Mouse (Mus musculus) layer of hippocampus, adult 9-11 months (tissue): ENCODE measurements around the gene Tgoln1.

Experiments
- DNase-seq: peaks from one replicate; pipeline ENCODE4 v3.0.0; 2022

The Tgoln1 gene

DNA sequence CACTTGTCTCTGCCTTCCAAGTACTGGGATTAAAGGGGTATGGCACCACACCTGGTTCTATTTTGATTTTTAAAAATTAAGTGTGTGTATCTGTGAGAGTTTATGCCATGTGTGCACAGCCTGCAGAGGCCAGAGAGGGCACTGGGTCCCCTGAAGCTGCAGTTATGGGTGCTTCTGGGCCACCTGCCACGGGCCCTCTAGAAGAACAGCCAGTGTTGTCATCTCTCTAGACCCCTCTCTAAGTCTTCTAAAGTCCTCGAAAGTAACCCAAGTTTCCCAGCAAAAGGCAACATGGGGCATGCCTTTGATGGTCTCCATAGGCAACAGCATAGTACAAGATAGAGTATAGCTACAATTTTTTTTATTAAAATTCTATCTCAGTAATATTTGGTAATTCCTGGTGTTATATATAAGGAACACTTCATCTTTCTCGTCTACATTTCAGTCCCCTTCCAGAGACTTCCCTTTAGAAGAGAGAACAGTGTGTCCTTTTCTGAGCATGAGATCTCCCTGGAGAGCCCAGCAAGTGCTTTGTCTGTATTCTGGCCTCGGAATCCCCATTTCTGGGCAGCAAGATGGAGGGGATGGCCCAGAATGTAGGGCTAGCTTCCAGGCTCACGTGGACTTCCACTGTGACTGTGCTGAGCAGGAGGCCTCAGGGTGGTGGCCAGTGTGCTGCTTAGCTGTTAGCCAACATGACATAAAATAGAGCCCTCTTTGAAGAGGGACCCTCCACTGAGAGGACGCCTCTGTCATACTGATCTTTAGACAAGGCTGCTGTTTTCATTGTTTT lies 23.6 kb downstream of the Tgoln1 start:
- peak; percentile 52 for DNase-seq

GRCm38 (mm10) chr6:72590111-72590510 lies 26.7 kb downstream of the Tgoln1 start:
- no peak for DNase-seq

GRCm38 (mm10) chr6:72588307-72588706 lies 28.5 kb downstream of the Tgoln1 start:
- no peak for DNase-seq

DNA sequence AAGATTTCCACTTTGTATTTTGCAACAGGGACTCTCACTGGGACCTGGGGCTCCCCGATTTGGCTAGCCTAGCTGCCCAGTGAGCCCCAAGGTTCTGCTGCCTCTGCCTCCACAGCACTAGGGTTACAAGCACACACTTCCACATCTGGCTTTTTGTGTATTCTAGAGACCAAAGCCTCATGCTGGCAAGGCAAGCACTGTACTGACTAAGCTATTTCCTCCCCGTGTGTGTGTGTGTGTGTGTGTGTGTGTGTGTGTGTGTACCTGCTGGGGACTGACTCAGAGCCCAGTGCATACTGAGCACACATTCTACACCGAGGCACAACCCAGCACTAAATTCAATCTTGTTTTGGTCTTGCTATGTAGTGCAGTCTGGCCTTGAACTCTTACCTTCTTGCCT lies 30.1 kb downstream of the Tgoln1 start:
- DNase-seq: no peak

DNA sequence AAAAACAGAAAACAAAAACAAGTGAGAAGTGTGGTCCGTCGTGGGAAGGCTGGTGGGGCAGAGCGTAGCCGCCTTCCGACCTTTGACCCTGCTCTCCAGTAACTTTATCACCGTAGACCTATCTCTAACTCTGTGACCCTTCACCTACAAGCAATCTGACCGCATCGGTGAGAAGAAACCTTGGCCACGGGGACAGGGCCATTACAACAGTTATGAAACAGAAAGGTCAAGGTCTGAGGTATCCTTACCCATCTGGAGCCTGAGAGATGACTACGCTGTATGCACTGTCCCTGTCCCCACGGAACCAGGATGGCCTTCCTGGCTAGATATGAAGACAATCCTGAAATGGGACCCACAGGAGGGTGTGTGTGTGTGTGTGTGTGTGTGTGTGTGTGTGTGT lies 32.6 kb downstream of the Tgoln1 start:
- DNase-seq: no peak

DNA sequence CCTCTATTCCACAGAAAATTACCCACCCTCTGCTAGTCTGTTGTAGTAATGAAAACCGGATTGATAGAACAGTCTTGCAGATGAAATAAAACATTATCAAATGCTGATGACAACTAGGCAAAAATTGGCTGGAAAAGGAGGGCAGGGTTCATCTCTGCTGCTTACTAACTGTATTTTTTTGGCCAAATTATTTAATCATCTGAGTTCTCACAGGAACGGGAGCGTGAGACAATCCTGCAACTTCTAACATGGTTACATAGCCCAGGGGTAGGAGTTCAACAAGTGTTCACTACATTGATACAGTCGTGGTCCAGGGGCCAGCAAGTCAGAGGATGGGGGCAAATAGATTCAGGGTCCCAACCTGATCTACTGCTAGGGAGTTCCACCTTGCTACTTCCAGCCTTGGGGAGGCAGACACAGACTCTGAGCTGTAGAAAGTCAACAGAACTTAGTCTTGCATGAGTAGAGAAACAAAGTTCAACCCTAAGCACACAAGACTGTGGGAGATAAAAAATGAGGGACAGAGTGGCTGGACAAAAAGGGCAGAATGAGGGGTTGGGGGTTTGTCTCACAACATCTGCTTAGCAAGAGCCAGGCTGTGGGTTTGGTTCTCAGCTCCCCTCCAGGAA lies 33.5 kb downstream of the Tgoln1 start:
- no peak for DNase-seq

DNA sequence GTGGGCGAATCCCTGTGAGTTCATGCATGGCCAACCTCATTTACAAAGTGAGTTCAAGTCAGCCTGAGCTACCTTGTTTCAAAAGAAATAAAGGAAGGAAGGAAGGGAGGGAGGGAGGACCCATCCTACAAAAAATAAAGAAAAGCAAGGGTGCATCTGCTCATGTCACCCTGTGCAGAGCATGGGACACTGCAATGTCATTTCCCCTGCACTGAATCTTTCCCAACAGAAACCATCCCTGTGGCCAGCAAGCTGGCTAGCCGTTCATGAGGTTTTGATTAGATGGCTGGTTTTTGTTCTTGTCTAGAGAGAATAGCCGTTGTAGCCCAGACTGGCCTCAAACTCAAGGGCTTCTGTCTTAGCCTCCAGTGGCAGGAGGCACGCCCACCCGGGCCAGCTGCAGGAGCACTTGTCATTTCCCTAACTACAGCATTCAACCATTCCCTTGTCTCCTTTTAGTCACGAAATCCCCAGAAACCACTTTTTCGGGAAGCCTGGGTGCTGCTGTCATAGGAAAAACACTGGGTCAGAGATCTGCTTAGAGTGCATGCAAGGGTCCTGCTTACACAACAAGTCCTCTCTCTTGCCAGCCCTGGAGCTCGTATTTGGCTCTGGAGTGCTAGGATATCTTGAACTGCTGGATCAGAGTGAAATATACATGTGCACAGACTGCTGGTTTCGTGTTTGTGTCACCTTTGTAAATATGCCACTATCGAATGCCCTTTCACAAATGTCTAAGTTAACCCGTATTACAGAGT lies 35.0 kb downstream of the Tgoln1 start:
- no peak for DNase-seq

GRCm38 (mm10) chr6:72576041-72576440 lies 40.8 kb downstream of the Tgoln1 start:
- DNase-seq: no peak

DNA sequence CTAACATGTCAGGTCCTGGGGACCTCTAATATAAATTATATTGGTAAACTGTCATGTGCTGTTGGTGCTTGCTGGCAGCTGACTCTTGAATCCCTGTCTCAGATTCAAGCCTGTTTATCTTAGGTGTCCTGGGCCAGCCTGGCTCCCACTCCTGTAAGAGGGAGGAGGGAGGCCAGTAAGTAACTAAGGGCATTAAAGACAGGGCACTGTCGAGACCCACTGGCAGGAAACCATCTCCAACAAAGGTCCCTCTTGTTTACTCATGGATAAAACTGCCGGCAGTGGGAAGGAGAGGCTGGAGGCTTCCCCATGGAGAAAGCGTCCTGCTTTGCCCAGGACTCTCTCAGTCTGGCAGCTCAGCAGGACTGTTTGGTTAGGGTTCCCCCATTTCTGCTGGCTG lies 45.0 kb downstream of the Tgoln1 start:
- no peak for DNase-seq

DNA sequence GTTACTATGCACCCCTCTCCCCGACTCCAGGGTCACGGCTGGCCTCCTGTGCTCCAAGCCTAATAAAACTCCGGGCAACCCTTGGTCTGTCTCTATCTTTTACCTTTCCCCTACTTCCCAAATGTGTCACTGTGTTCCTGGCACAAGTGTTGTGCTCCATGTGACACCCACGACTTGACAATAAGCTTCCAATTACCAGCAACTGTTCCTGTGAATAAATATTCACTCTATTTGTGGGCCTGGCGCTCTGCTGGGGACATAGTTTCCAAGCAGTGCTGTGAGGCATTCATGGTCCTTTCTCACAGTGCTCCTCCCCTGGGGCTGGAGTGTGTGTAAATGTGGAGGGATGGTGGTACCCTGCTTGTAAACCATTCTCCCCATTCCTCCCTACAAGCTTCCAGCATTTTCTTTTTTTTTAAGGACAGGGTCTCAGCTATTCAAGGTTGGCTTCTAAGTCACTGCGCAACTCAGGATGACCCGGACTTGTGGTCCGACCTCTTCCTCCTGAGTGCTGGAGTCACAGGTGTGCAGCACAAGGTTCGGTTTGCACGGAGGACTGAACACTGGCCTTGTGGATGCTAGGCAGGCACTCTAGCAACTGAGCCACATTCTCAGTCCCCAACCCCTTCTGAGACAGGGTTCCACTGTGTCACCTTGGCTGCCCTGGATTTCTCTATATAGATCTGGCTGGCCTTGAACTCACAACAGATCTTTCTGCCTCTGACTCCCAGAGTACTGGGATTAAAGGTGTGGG lies 46.0 kb downstream of the Tgoln1 start:
- DNase-seq: peak; percentile 77

GRCm38 (mm10) chr6:72568736-72569135 lies 48.1 kb downstream of the Tgoln1 start:
- no peak for DNase-seq

DNA sequence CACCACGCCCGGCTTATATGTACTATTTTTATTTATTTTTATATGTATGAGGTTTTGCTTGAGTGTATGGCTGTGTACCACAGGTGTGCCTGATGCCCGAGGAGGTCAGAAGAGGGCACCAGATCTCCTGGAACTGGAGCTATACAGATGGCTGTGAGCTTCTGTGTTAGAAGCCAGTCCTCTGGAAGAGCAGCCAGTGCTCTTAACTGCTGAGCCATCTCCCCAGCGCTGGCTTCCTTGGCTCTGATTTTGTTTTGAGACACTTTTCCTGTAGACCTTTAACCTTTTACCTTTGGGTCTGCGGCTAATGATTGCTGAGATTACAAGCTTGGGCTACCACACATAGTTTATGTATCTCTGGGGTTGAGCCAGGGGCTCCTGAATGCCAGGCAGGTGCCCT lies 49.3 kb downstream of the Tgoln1 start:
- DNase-seq: no peak

DNA sequence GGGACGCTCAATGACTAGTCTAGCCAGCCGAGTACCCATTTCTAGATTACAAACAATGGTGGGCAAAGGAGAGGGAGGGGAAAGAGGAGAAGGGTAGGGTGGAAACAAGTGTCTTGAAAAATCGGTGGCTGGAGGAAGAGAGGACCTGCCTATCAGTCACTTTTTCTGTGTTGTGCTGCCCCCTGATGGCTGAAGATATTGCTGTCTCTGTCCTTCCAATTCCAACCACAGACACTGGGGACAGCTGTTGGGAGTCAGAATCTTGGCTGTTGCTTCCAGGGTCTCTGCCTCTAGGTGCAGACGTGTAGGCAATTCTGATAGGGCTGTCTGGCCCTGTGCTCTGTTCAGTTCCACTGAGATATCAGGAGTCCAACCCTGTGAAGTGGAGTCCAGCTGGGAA lies 50.8 kb downstream of the Tgoln1 start:
- DNase-seq: peak; percentile 89

DNA sequence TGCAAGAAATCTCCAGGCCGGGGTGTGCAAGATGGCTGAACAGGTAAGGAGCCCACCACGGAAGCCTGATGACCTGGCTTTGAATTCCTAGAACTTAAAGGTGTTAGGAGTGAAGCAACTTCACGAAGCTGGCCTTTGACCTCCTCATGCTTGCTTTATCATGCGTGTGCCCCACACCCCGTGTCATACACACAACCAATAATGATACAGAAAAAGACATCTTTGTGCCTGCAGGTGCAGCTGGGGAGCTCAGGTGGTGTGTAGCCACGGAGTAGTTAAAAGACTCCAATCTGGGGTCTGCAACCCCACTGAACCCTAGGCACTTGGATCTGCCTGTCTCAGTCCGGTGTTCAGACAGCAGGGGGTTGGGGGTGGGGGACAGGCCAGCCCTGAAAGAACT lies 51.3 kb downstream of the Tgoln1 start:
- DNase-seq: no peak

DNA sequence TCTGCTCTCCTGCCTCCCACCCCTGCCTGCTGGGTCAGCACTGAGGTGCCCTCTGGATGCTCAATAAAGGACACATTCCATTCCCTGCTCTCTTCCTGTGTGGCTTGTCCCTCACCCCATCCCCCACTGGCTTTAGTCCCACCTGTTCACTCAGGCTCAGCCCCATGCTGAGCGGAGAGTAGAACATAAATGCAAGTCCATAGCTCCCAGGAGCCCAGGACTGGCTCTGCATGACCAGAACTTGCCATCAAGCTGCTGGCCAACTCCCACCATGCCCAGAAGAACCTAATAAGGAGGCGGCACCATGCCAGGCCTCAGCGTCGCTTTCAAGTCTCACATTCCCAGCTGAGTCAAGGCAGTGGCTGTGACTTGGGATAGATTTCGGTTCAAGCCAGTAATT lies 53.9 kb downstream of the Tgoln1 start:
- no peak for DNase-seq

DNA sequence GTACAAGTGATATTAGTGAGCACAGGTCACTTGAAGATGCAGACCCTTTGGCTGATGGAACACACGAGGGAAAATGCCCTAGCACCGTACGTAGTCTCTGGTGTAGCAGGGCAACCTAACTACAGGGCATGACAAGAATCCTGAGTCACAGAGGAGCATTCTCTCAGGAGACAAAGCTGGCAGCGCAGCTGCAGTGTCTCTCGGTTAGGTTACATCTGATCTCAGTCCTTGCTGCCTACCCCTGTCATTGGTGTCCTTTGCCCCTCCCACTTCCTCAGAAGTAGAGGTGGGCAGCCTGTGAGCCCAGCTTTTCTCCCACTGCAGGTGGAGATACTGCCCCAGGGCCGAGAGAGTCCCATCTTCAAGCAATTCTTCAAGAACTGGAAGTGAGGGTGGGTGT lies 54.3 kb downstream of the Tgoln1 start:
- no peak for DNase-seq

DNA sequence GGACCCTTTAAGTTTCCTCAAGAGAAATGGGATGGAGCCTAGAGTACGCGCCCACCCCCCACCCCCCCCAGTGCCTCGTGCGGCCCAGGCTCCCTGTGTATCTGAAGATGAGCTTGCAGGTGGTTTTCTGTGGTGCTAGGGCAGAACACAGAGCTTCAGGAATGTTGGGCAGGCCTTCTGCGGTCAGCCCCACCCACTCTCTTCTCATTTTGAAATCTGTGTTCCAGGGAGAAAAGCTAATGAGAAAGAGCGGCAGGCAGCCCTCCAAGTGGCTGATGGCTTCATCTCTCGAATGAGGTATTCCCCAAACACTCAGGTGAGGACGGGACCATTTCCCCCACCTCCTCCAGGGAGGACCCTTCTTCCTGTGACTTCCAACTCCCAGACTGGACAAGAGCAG lies 56.0 kb downstream of the Tgoln1 start:
- DNase-seq: no peak
